Mouse (Mus musculus) brain, embryonic 18.5 days (tissue): Measurements from ENCODE around the gene Spef1.
A peak's percentile ranks its signal among the peaks of the same experiment; 100 is the strongest.

Experiments
- DNase-seq: peaks from one replicate; pipeline ENCODE4 v3.0.0-alpha.2; 2012; ENCODE audit warnings: low read depth, low spot score

Gene Spef1

GRCm38 (mm10) chr2:131174700-131175099, 12.4 kb downstream of the Spef1 start:
- no peak for DNase-seq

GRCm38 (mm10) chr2:131172322-131172721, 14.8 kb downstream of the Spef1 start:
- DNase-seq: no peak

GRCm38 (mm10) chr2:131171401-131172104, 15.5 kb downstream of the Spef1 start:
- DNase-seq: no peak

- no peak for DNase-seq
These were observed 16.1 kb downstream of the Spef1 start for GRCm38 (mm10) chr2:131170936-131171335.

- DNase-seq: no peak
These were observed 18.2 kb downstream of the Spef1 start for GRCm38 (mm10) chr2:131168914-131169313.

- DNase-seq: no peak
These were observed 19.1 kb downstream of the Spef1 start for GRCm38 (mm10) chr2:131167984-131168383.

- DNase-seq: no peak
These were observed 20.9 kb downstream of the Spef1 start for GRCm38 (mm10) chr2:131166172-131166571.

- no peak for DNase-seq
These were observed 23.2 kb downstream of the Spef1 start for GRCm38 (mm10) chr2:131163924-131164323.

- DNase-seq: no peak
These were observed 26.4 kb downstream of the Spef1 start for GRCm38 (mm10) chr2:131160671-131161111.

GRCm38 (mm10) chr2:131159938-131160581, 27.0 kb downstream of the Spef1 start, which contains the start of gene 1700037H04Rik:
Gene 1700037H04Rik (minus strand): TSS chr2:131160081.
- peak; percentile 98 for DNase-seq

- DNase-seq: no peak
These were observed 27.6 kb downstream of the Spef1 start for GRCm38 (mm10) chr2:131159491-131159910.

GRCm38 (mm10) chr2:131156987-131157386, 30.1 kb downstream of the Spef1 start:
- DNase-seq: no peak

GRCm38 (mm10) chr2:131154036-131154435, 33.0 kb downstream of the Spef1 start:
- no peak for DNase-seq

GRCm38 (mm10) chr2:131152166-131152730, 34.8 kb downstream of the Spef1 start:
- DNase-seq: no peak

GRCm38 (mm10) chr2:131149254-131149578, 37.9 kb downstream of the Spef1 start:
- DNase-seq: no peak

- DNase-seq: no peak
These were observed 38.5 kb downstream of the Spef1 start for GRCm38 (mm10) chr2:131148353-131149253.

- no peak for DNase-seq
These were observed 40.1 kb downstream of the Spef1 start for GRCm38 (mm10) chr2:131147043-131147365.

- DNase-seq: no peak
These were observed 40.7 kb downstream of the Spef1 start for GRCm38 (mm10) chr2:131146193-131147042.

GRCm38 (mm10) chr2:131145536-131145935, 41.5 kb downstream of the Spef1 start:
- no peak for DNase-seq

- DNase-seq: no peak
These were observed 42.0 kb downstream of the Spef1 start for GRCm38 (mm10) chr2:131145121-131145520.
